Mouse (Mus musculus) stomach, postnatal 0 days (tissue): Measurements from ENCODE around the gene Zfp526. TPM values are rescaled to one million over a fixed set of nuclear protein-coding genes. Genes with fewer than 3 reads are reported as not detected.
A peak's percentile ranks its signal among the peaks of the same experiment; 100 is the strongest.

ENCODE experiments used
- ATAC-seq: fragments of 200-750 bp; cut with Nextera tagmentation; 2 replicates; pipeline ENCODE4 v1.8.0; 2017; ENCODE audit not compliant: low FRiP score, low TSS enrichment
- DNase-seq: peaks from one replicate; pipeline ENCODE4 v3.0.0-alpha.2; 2016; ENCODE audit warnings: low spot score
- H3K27ac ChIP-seq: fragments of 300-500 bp; sonication (generic); replicated peaks from 2 replicates; pipeline ENCODE4 v1.5.1; 2014; ENCODE audit warnings: mild to moderate bottlenecking, control low read depth
- H3K27me3 ChIP-seq: fragments of 300-500 bp; sonication (generic); 2 replicates; pipeline ENCODE4 v1.6.1; 2014; ENCODE audit warnings: low read length; ENCODE audit not compliant: control insufficient read depth, insufficient read depth
- H3K36me3 ChIP-seq: fragments of 300-500 bp; sonication (generic); 2 replicates; pipeline ENCODE4 v1.6.1; 2014; ENCODE audit warnings: low read length, mixed read lengths; ENCODE audit not compliant: control insufficient read depth, insufficient read depth
- H3K4me1 ChIP-seq: fragments of 300-500 bp; sonication (generic); replicated peaks from 2 replicates; pipeline ENCODE4 v1.6.1; 2014; ENCODE audit warnings: antibody characterized with exemption; ENCODE audit not compliant: control insufficient read depth, insufficient read depth
- H3K4me2 ChIP-seq: fragments of 300-500 bp; sonication (generic); replicated peaks from 2 replicates; pipeline ENCODE4 v1.6.1; 2014; ENCODE audit warnings: low read depth, mild to moderate bottlenecking, control low read depth, moderate library complexity
- H3K4me3 ChIP-seq: fragments of 300-500 bp; sonication (generic); 2 replicates; pipeline ENCODE4 v1.5.1; 2014; ENCODE audit warnings: low read depth, low read length, control low read depth
- H3K9ac ChIP-seq: fragments of 300-500 bp; sonication (generic); 2 replicates; pipeline ENCODE4 v1.6.1; 2014; ENCODE audit warnings: mild to moderate bottlenecking, low read length, control low read depth, mixed read lengths
- H3K9me3 ChIP-seq: fragments of 300-500 bp; sonication (generic); 2 replicates; pipeline ENCODE4 v1.6.1; 2016; ENCODE audit warnings: low read length; ENCODE audit not compliant: control insufficient read depth
- CTCF ChIP-seq: IDR thresholded peaks from 2 replicates; pipeline ENCODE4 v1.5.1; 2016; ENCODE audit warnings: antibody characterized with exemption, low read depth, mild to moderate bottlenecking, moderate library complexity
- EP300 ChIP-seq: optimal IDR thresholded peaks from 2 replicates; pipeline ENCODE3; 2016; ENCODE audit warnings: antibody characterized with exemption
- WGBS: fragments of 180-500 bp; shearing (Covaris S2); extraction: QIAGEN DNeasy Blood & Tissue Kit; methylation state at CpG from one replicate; pipeline ENCODE4 v1.1.7; 2014; 5-methylcytosine and 5-hydroxymethylcytosine counted together
- polyA plus RNA-seq: library from polyadenylated mRNA; unstranded; fragments of >200 nt; fragmentation: Nextera tagmentation; extraction: Ambion mirVana; gene quantifications from 2 replicates; pipeline ENCODE4 v1.2.1, GENCODE M21; 2015

Zfp526 gene
- polyA plus RNA-seq: 1.1 and 1.2 TPM in 2 replicates

- peak; percentile 98 for DNase-seq
- peaks cover 12% of the 10 kb centered on the region; the same call in 1 of the 2 replicates for H3K36me3 ChIP-seq
- ATAC-seq: peak; percentile 89
- no peaks in the 10 kb centered on the region for H3K27me3 ChIP-seq
- peaks cover 11% of the 10 kb centered on the region for H3K4me1 ChIP-seq
- H3K4me2 ChIP-seq: peak within 1 kb of the TSS; percentile 85
- H3K9me3 ChIP-seq: no peaks in the 10 kb centered on the region
- TF ChIP-seq EP300: no peak
- TF ChIP-seq CTCF: peak; percentile 41
- under 1% methylated on average over 42 of the region's 45 CpGs for WGBS
- peak within 1 kb of the TSS; percentile 88 for H3K27ac ChIP-seq
- peak within 1 kb of the TSS; percentile 79 for H3K9ac ChIP-seq
- peak within 1 kb of the TSS; percentile 74 for H3K4me3 ChIP-seq
Observed at GRCm38 (mm10) chr7:25221102-25221883, at the start of gene Zfp526. Zfp526 (plus strand) TSS chr7:25221425.

GRCm38 (mm10) chr7:25172669-25173068 lies 48.6 kb upstream of the Zfp526 start:
- 28% methylated on average over 5 of the region's 5 CpGs for WGBS
- H3K36me3 ChIP-seq: no peaks in the 10 kb centered on the region
- H3K9me3 ChIP-seq: no peaks in the 10 kb centered on the region
- no peak overlapping the region for H3K4me2 ChIP-seq
- no peaks in the 10 kb centered on the region for H3K4me1 ChIP-seq
- no peak overlapping the region for H3K9ac ChIP-seq
- DNase-seq: no peak
- ATAC-seq: no peak
- TF ChIP-seq CTCF: no peak
- TF ChIP-seq EP300: no peak
- peaks cover 7% of the 10 kb centered on the region; the same call in 1 of the 2 replicates for H3K27me3 ChIP-seq
- no peak overlapping the region for H3K4me3 ChIP-seq
- no peak overlapping the region for H3K27ac ChIP-seq

- Histone ChIP-seq H3K4me2 (no peak overlapping the region), H3K27ac (no peak overlapping the region), H3K9ac (no peak overlapping the region), H3K4me3 (no peak overlapping the region), H3K36me3 (no peaks in the 10 kb centered on the region), H3K27me3 (peaks cover 12% of the 10 kb centered on the region; the same call in 1 of the 2 replicates), H3K9me3 (no peaks in the 10 kb centered on the region), H3K4me1 (no peaks in the 10 kb centered on the region)
- WGBS: 49% methylated on average over 11 of the region's 11 CpGs
- ATAC-seq: no peak
- no peak for DNase-seq
- TF ChIP-seq EP300: no peak
- no peak for TF ChIP-seq CTCF
Observed at GRCm38 (mm10) chr7:25174343-25174742, 46.9 kb upstream of the Zfp526 start.

GRCm38 (mm10) chr7:25178317-25178716 lies 42.9 kb upstream of the Zfp526 start:
- Histone ChIP-seq H3K9ac (no peak overlapping the region), H3K36me3 (no peaks in the 10 kb centered on the region), H3K4me1 (no peaks in the 10 kb centered on the region; the same call in 1 of the 2 replicates), H3K4me3 (peak overlapping the region; percentile 43; the same call in 1 of the 2 replicates), H3K27ac (no peak overlapping the region), H3K4me2 (peak overlapping the region; percentile 78; the same call in 1 of the 2 replicates), H3K27me3 (peaks cover 26% of the 10 kb centered on the region; the same call in 1 of the 2 replicates), H3K9me3 (no peaks in the 10 kb centered on the region)
- 2% methylated on average over 14 of the region's 17 CpGs for WGBS
- TF ChIP-seq EP300 (no peak), CTCF (no peak)
- ATAC-seq (no peak), DNase-seq (no peak)

- ATAC-seq (no peak; the same call in 1 of the 2 replicates), DNase-seq (no peak)
- no peaks in the 10 kb centered on the region for H3K9me3 ChIP-seq
- H3K4me2 ChIP-seq: peak overlapping the region; percentile 78
- WGBS: 1% methylated on average over 55 of the region's 56 CpGs
- H3K4me3 ChIP-seq: peak overlapping the region; percentile 43
- no peak overlapping the region for H3K27ac ChIP-seq
- no peaks in the 10 kb centered on the region for H3K36me3 ChIP-seq
- no peak for TF ChIP-seq CTCF
- no peak for TF ChIP-seq EP300
- H3K27me3 ChIP-seq: peaks cover 26% of the 10 kb centered on the region; the same call in 1 of the 2 replicates
- H3K9ac ChIP-seq: peak overlapping the region; percentile 8; the same call in 1 of the 2 replicates
- H3K4me1 ChIP-seq: no peaks in the 10 kb centered on the region; the same call in 1 of the 2 replicates
Observed at GRCm38 (mm10) chr7:25178787-25179605, 42.2 kb upstream of the Zfp526 start.
